Mouse (Mus musculus) liver, adult (tissue): ENCODE measurements around the gene Srpk2.

Experiments used
- GATA4 ChIP-seq: IDR thresholded peaks from 2 replicates; pipeline ENCODE4 v1.6.1; 2014; ENCODE audit warnings: mild to moderate bottlenecking, low read length; ENCODE audit not compliant: insufficient replicate concordance

The Srpk2 gene

GRCm38 (mm10) chr5:23627221-23627620 is 57.2 kb downstream of the Srpk2 start:
- no peak for TF ChIP-seq GATA4

DNA sequence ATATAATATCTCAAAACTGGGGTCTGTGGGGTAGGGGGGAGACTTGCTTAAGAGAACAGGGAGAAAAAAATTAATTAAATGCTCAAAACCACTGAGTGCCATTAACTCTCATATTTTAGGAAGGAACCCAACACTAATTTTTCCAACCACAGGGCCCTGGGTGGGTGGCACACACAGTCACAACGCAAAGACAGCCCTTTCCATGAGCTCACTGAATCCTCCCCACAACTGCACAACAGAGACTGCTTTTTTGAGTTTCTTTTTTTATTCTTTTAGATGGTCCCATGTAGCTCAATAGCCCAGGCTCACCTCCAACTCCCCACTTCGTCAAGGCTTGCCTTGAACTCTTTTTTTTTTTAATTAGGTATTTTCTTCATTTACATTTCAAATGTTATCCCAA is 58.2 kb downstream of the Srpk2 start:
- no peak for TF ChIP-seq GATA4

DNA sequence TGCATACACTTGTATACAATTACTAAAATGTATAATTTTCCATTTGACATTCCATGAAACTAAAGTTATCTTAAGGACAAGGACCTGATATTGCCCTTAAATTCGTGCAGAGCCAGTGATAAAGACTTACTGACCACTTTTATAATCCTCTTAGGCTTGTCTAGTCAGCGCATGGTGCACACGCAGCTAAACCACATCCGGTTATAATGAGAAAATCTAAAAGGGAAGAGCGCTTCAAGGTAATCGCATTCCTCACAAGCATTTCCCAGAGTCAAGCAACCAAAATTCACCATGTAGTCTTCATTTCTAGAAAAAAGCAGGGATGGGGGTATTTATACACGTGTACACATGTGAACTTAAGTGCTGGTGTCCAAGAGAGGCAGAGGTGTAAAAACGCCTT is 63.8 kb downstream of the Srpk2 start:
- TF ChIP-seq GATA4, result no peak

- no peak for TF ChIP-seq GATA4
Observed at GRCm38 (mm10) chr5:23618656-23619055, 65.8 kb downstream of the Srpk2 start.

DNA sequence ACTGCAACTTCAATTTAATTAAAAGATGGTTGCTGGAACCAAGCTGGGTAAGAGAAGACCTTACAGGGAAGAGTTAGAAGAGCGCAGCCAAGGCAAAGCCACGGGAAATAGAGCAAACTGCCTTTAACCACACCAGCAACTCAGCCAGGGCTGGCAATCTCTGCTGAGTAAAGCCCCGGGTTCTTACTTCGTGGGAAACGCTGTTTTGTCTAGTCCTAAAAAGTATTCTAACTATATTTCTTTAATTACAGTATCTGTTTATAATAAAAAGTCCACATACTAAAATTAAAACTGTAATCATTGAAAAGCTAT is 67.4 kb downstream of the Srpk2 start:
- no peak for TF ChIP-seq GATA4

GRCm38 (mm10) chr5:23616270-23617103 is 67.9 kb downstream of the Srpk2 start:
- TF ChIP-seq GATA4, result 0 out of 2 replicates have a peak, but pooled peaks have one; percentile 2

DNA sequence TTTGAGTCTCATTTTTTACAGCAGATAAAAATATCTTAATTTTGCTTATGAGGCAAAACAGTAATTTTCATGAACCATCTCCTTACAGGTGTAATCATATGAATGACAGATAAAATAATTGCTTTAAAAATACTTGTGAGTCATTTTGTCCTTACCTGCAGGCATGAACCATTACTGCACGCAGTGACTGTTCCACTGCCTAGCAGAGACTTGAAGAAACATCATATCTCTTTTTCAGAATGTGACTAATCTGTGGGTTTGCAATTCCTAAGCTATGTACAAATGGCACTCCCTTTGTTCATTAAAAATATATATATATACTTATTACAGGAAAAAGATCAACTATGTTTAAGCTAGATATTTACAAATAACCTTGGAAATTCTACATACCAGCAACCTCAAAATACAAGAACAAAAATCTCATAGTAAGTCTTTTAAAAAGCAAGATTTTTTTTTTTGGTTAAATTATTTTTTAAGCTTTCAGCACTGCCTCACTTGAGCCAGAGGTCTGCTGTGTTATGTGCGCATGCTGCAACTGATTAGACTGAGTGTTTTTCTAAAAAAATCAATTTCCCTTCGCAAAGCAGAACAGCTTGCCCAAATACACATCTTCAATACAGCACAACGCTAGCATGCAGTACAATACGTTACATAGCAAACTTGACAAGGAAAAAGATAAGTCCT is 68.7 kb downstream of the Srpk2 start:
- TF ChIP-seq GATA4, result 0 out of 2 replicates have a peak, but pooled peaks have one; percentile 34

DNA sequence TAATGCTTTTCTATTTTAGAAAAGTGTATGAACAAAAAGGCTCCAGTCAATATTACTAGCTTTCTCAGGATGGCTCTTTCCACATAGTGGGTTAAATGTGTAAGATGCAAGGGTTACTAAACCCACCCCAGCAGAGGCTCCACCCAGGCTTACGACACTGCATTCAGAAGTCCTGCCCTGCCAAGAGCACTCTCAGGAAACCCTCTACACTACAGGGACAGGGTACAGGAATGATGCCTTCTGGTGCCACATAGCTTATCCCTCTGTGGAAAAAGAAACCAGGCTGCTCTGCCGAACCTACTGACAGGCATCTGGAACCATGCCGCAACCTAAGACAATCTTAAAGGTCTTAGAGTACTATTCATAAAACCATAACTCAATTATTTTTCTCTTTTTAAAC is 71.6 kb downstream of the Srpk2 start:
- TF ChIP-seq GATA4, result no peak

GRCm38 (mm10) chr5:23604036-23604705 is 80.2 kb downstream of the Srpk2 start:
- TF ChIP-seq GATA4, result no peak

DNA sequence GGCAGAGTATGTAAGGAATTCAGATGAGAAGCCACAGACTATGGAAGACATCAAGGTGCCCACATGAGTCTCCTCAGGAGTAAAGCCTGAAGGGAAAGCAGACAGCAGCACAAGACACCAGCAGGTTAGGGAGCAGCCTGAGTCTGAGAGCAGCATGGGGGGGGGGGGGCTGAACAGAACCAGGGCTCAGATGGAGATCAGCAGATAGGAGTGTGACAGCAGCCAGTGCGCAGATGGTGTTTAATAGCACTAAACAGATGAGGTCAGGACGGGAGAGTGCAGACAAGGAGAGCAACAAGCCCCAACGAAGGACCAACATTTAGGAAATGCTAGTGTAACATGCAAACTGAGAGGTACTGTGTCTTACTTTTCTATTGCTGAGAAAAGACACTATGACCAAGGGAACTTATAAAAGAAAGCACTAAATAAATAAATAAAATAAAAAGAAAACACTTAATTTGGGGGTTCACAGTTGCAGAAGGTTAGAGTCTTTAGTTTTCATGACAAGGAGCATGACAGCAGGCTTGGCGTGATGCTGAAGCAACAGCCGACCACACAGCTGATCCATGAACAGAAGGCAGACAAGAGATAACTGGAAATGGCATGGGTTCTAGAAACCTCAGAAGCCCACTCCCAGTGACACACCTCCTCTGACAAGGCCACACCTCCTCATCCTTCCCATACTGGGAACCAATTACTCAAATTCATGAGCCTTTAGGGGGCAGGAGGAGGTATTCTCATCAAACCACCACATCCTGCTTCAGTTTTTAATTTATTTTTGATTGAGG is 84.5 kb downstream of the Srpk2 start:
- no peak for TF ChIP-seq GATA4

- TF ChIP-seq GATA4, result no peak
Observed at GRCm38 (mm10) chr5:23599171-23599570, 85.2 kb downstream of the Srpk2 start.

DNA sequence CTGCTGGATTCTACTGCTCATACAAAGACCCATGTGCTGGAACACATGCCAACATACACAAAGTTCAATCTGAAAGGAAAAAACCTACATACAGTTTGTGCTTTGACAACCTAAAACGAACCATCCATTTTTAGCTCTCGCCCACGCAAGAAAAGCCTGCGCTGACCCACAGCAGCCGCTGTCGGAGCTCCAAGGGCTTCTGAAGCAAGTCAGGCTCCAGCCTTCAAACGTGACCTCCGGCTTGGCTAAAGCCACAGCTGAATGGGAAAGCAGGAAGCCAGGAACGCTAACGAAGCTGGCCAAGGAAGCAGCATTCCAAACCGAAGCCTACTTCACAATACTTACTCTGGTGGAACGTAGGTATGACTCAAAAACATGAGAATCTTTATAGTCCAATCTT is 85.9 kb downstream of the Srpk2 start:
- no peak for TF ChIP-seq GATA4

- TF ChIP-seq GATA4, result no peak
Observed at GRCm38 (mm10) chr5:23597999-23598398, 86.4 kb downstream of the Srpk2 start.

GRCm38 (mm10) chr5:23597260-23597864 is 87.1 kb downstream of the Srpk2 start:
- no peak for TF ChIP-seq GATA4
